Comparison of ENCODE assay signal across 16 mouse cellular contexts in the genomic region with DNA sequence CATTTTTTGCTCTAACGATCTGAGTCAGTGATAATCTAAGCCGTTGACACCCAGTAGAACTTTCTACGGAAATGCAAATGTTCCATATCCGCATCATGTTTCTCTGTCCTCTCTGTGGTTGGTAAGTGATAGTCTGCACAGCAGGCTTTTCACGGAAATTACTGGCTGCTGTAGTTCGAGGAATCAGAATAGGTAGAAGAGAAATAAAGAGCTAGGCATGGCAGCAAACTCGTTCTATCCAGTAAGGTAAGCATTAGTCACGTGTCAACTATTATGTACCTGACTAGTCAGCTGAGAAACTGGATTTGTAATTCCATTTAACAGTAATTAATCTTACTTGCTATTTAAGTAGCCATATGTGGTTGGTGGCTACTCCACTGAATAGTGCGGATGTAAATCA.
"Had no signal": no experiment of that assay in that cellular context is flagged by ENCODE, and none has a peak within 500 bp of the region (broad histone marks: within the 10 kb centered on the region; RNA-seq: fewer than 3 reads in every experiment).

No protein-coding gene starts in this region.

- H3K4me3 ChIP-seq: neural tube, embryonic 12.5 days; neural tube, embryonic 13.5 days; neural tube, embryonic 15.5 days; stomach, embryonic 15.5 days had no signal

- H3K4me1 ChIP-seq: neural tube, embryonic 12.5 days; neural tube, embryonic 15.5 days; stomach, embryonic 15.5 days had no signal

- H3K27ac ChIP-seq: neural tube, embryonic 12.5 days; neural tube, embryonic 13.5 days; neural tube, embryonic 15.5 days; stomach, embryonic 15.5 days had no signal

- H3K27me3 ChIP-seq: neural tube, embryonic 12.5 days; neural tube, embryonic 13.5 days; neural tube, embryonic 15.5 days; stomach, embryonic 15.5 days had no signal

- DNase-seq: retina, postnatal 1 day; right cerebral cortex, adult 18-20 months; right cerebral cortex, postnatal 14 days; right cerebral cortex, postnatal 25 days; right cerebral cortex, postnatal 4 days; spleen, adult 18-20 months; thymus, adult 18-20 months; thymus, adult 2 months; thymus, postnatal 14 days; thymus, postnatal 25 days; thymus, postnatal 36 days; thymus, postnatal 4 days had no signal

- H3K4me2 ChIP-seq: neural tube, embryonic 12.5 days; neural tube, embryonic 13.5 days; neural tube, embryonic 15.5 days; stomach, embryonic 15.5 days had no signal

- H3K36me3 ChIP-seq: neural tube, embryonic 12.5 days; neural tube, embryonic 13.5 days; neural tube, embryonic 15.5 days; stomach, embryonic 15.5 days had no signal

- H3K9me3 ChIP-seq: neural tube, embryonic 12.5 days; neural tube, embryonic 13.5 days; neural tube, embryonic 15.5 days; stomach, embryonic 15.5 days had no signal

- H3K9ac ChIP-seq: neural tube, embryonic 12.5 days; neural tube, embryonic 13.5 days; neural tube, embryonic 15.5 days; stomach, embryonic 15.5 days had no signal
